In the genomic region with DNA sequence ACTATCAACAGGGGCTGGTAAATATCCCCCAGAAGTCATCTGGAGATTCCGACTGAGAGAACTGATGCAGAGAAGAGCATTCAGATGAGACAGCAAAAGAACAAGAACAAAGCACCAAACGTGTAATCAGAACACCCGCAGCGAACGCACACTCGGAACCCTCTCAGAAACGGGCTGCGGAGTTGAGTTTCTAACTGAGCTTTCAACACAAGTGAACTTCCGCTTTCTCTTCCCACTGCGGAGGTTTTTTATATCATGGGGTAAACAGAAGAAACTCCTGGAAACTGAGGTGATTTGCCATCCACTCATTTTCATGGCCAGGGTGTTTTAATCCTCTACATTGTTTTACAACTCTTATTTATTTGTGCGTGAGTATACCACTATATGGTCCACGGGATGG, we compare ENCODE assay signal across 27 mouse cellular contexts. TPM values are rescaled to one million over a fixed set of nuclear protein-coding genes. Genes with fewer than 3 reads are reported as not detected.
DNase-seq lines count a peak whose midpoint lies in the region; ATAC-seq lines count a peak whose summit lies in the region.
"Had no signal": no experiment of that assay in that cellular context is flagged by ENCODE, and none has a peak within 500 bp of the region (broad histone marks: within the 10 kb centered on the region; RNA-seq: fewer than 3 reads in every experiment).

No protein-coding gene starts in this region.

- peak; percentile 62 for ATAC-seq in megakaryocyte, adult 5-6 weeks (ENCODE audit: poor library complexity, severe bottlenecking)
- ATAC-seq: activated CD4-positive, CD25-positive, alpha-beta regulatory T cell, adult 4 months; CD4-positive, CD25-positive, alpha-beta regulatory T cell, adult 4 months; Patski had no signal

- DNase-seq in A20 (ENCODE audit: low read depth, low spot score): peak; percentile 79
- DNase-seq in R1 (ENCODE audit: low read depth, low spot score): peak; percentile 15
- DNase-seq in retina, postnatal 1 day: no peak
- no peak for DNase-seq in left cerebral cortex, postnatal 14 days (ENCODE audit: low spot score in 2 of 2)
- DNase-seq in embryo, embryonic 11 days: no peak
- DNase-seq: adrenal gland, adult 2 months; adrenal gland, adult 8-10 months; adrenal gland, postnatal 10 days; adrenal gland, postnatal 14 days; adrenal gland, postnatal 25 days; adrenal gland, postnatal 36 days; B cell, adult 2 months; cerebellum, adult 11 months; cerebellum, adult 11-12 months; cerebellum, adult 18-20 months; cerebellum, adult 2 months; cerebellum, adult 8-10 months had no signal

- intact Hi-C loops in left cerebral cortex, postnatal 14 days (cut with DNase I): loop anchor here (10.0 kb wide), 2 partner anchors 249 to 1069 kb away; no protein-coding TSS in a partner anchor

RNA-seq across cellular contexts. Expression of a gene that starts 22.4 kb away (rescaled TPM):
- total RNA-seq in megakaryocyte, adult 5-6 weeks (2015): not detected in 2 replicates
- not detected in 2 replicates for total RNA-seq in megakaryocyte, adult 5-6 weeks (2017)
- total RNA-seq in left cerebral cortex, postnatal 14 days (2021): not detected
- total RNA-seq: adrenal gland, adult 18-20 months; adrenal gland, adult 2 months; adrenal gland, adult 8-10 months; adrenal gland, postnatal 10 days; adrenal gland, postnatal 14 days; adrenal gland, postnatal 25 days; adrenal gland, postnatal 36 days; adrenal gland, postnatal 4 days; G1E; MEL had no signal

RNA-seq across cellular contexts. Expression of a gene that starts 34.4 kb away (rescaled TPM):
- 0.13 and 0.21 TPM in 2 replicates for total RNA-seq in megakaryocyte, adult 5-6 weeks (2015)
- 0.45 and 0.66 TPM in 2 replicates for total RNA-seq in megakaryocyte, adult 5-6 weeks (2017)
- not detected for total RNA-seq in left cerebral cortex, postnatal 14 days (2021)
- total RNA-seq: CH12.LX, ES-E14 had no signal

RNA-seq across cellular contexts. Expression of a gene that starts 47.4 kb away (rescaled TPM):
- total RNA-seq in megakaryocyte, adult 5-6 weeks (2015): 404 and 435 TPM in 2 replicates
- 512 and 543 TPM in 2 replicates for total RNA-seq in megakaryocyte, adult 5-6 weeks (2017)
- not detected for total RNA-seq in left cerebral cortex, postnatal 14 days (2021)
- total RNA-seq: CH12.LX, ES-E14, MEL had no signal

Comparison
In these comparisons a context has a peak if more than half of its experiments do, and no peak if none do; other contexts are left out.
1. DNase-seq: peak in A20 (single experiment) and R1 (single experiment); none in retina, postnatal 1 day (single experiment), left cerebral cortex, postnatal 14 days (0 of 2) and embryo, embryonic 11 days (single experiment).
2. RNA of a gene that starts 47.4 kb away (total RNA-seq): 404 to 543 TPM in megakaryocyte, adult 5-6 weeks; not detected in left cerebral cortex, postnatal 14 days; every median in the first group is over 100 times any median in the second.